Mouse (Mus musculus) heart, postnatal 14 days (tissue): ENCODE measurements at regions not wholly inside any gene's neighbourhood (a gene's known extent, or its start where the extent isn't known, plus 50 kb on each side); places are given as distances from the start of the nearest gene placed in this dataset.

Experiments
- DNase-seq, 2 experiments: peaks; one replicate each; pipeline ENCODE4 v3.0.0; 2021 to 2022
- intact Hi-C: fragments of 180-260 bp; cut with DNase I; formaldehyde crosslinking; loops from one replicate; pipeline ENCODE4 v1.15.1; 2025

DNA sequence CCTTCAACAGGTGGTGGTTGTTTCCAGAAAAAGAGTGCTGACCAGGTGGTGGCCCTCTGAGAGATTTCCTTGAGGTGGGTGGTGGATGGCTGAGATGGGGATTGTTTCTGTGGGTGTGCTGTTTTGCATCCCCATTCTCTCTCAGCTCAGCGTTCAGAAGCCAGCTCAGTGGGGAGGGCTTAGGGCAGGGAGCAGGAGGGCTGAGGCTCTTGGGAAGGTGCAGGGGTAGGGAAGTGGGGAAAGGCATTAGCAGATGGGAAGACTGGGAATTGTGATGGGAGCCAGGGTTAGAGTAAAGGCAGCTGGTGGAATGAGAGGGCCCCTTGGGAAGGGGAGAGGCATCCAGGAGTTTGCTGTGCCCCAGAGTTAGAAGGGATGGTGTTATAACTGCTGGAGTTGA, 72.3 kb upstream of the Gjb5 start:
- no peak for DNase-seq
- intact Hi-C loops = no loop called here

- DNase-seq = no peak
- intact Hi-C loops = no loop called here
Observed at GRCm38 (mm10) chr4:127429748-127430147, 71.8 kb upstream of the Gjb5 start.

GRCm38 (mm10) chr4:127423855-127424254, 65.9 kb upstream of the Gjb5 start:
- intact Hi-C loops = no loop called here
- DNase-seq = peak in 1 of 2 experiments; percentile 10

DNA sequence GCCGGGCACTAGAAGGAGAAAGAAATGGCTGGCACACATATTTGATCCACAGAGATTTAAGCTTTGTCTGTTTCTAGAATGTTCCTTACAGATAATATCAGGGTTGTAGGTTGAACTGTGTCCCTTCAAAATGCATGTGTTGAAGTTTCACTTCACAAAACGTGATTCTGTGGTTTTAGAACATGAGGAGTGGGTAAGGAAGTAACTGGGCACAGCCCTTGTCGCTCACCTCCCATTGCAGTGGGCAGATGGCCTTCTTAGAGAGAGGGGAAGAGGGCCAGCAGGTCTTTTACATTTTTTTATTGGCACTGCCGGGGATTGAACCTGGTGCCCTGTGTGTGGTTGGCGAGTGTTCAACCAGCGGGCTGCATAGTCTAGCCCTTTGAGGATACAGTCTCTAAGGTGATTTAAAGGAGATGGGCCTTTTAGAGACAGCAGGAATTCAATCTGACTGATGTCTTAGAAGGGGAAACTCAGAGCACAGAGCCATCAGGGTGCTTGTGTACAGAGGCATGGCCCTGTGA, 64.0 kb upstream of the Gjb5 start:
- no peak for DNase-seq
- intact Hi-C loops = no loop called here

DNA sequence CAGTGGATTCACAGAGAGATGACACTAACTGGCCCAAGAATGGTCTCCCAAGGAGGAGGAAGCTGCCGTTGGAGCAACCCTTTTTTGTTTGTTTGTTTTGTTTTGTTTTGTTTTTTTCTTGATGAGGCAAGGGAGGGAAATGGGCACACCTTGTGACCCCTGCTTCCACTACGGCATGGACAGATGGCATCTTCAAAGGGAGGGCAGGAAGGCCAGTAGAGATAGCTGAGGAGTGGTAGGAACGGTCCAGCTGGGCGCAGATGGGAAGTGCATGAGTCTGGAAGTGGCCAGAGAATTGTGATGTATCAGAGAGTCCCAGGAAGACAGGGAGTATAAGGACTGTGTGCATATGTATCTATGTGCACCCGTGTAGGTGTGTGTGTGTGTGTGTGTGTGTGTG, 63.1 kb upstream of the Gjb5 start:
- intact Hi-C loops = no loop called here
- no peak for DNase-seq

DNA sequence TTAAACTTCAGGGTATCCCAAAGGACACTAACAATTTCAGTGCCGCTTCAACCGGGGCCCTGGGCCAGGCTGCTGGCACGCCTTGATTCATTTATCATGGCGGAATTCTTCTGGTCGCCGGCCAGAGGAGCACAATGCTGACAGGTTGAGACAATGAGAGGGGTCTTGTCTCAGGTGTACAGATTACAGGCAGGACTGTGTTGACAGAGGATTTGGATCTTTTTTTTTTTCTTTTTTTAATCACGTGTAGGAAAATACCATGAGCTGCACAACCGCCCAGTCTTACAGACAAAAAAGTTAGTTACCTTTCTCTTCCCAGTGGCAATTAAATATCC, 61.8 kb upstream of the Gjb5 start:
- intact Hi-C loops = no loop called here

DNA sequence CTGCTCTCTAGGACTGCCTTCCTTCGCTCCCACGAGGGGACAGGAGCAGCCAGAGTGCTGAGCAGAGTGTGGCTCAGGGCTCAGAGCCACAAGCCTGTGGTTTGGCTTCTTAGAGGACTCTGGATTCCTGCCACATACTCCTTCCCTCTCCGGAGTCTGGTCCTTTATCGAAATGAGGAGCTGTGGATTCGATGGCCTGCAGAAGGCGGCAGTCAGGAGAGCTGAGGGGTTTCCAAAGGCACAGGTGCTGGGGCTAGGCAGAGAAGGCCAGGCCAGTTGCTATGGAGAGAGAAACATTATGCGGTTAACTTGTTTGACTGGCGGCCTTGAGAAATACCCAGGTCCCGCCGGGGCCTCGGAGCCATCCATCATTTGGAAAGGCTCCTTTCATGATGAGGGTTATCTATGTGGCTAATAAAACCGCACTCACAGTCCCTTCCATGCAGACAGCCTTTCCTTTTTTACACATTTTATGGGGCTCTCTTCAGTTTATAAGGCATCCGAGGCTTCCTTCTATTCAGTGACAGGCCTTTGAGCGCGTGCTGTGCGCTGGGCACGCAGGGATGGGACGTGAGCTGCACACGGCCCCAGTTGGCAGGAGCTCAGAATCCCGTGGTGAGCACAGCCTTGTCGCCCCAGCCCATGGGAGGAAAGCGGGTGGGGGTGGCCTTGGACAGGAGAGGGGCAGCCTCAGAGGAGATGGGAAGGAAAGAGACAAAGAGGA, 61.2 kb upstream of the Gjb5 start:
- intact Hi-C loops = no loop called here
- DNase-seq = peak; percentile 35 to 51

More for the DNA sequence above, 61.8 kb upstream of the Gjb5 start:
- no peak for DNase-seq

GRCm38 (mm10) chr4:127416906-127417305, 58.9 kb upstream of the Gjb5 start:
- peak in 1 of 2 experiments; percentile 22 for DNase-seq
- intact Hi-C loops = no loop called here

GRCm38 (mm10) chr4:127413997-127414964, 56.3 kb upstream of the Gjb5 start:
- no peak for DNase-seq
- intact Hi-C loops = no loop called here
